Mouse (Mus musculus): ENCODE results near the gene Ptprs. TPM values are rescaled to one million over a fixed set of nuclear protein-coding genes. Genes with fewer than 3 reads are reported as not detected.

Gene Ptprs
- total and polyA plus RNA-seq, 3 experiments = 51.6 to 324 (median 80.9) TPM

- TF ChIP-seq EP300 (IDR thresholded peaks at IDR 0.05; ENCODE audit: low read depth in 1 of 2, low read length in 2 of 2) = peak in 1 of 2 experiments; percentile 12; a peak in 2 of 4 replicates
- peak; percentile 94 for TF ChIP-seq MAZ (IDR thresholded peaks at IDR 0.05; ENCODE audit: low read depth, low read length)
- TF ChIP-seq GABPA (IDR thresholded peaks at IDR 0.05; ENCODE audit: low read depth, low read length) = no peak
- TF ChIP-seq ETS1 (IDR thresholded peaks at IDR 0.05; ENCODE audit: low read depth, low read length) = peak; percentile 71
- peak; percentile 85 for TF ChIP-seq NELFE (IDR thresholded peaks at IDR 0.05; ENCODE audit: low read depth, low read length)
Measured at GRCm38 (mm10) chr17:56507161-56508068, 31.1 kb upstream of the Ptprs start (continued).

- H3K36me3 ChIP-seq (ENCODE audit: control insufficient read depth in 1 of 2, insufficient read depth in 2 of 2, low read length in 2 of 2) = 0 out of 4 replicates have a peak, but pooled peaks cover 0 to 2% of the 10 kb centered on the region in 2 experiments
Measured at GRCm38 (mm10) chr17:56506417-56507065, 30.3 kb upstream of the Ptprs start.

GRCm38 (mm10) chr17:56505401-56505800 is 29.1 kb upstream of the Ptprs start:
- no peak overlapping the region for H3K4me3 ChIP-seq (ENCODE audit: control insufficient read depth in 1 of 2, insufficient read depth in 1 of 2, low read depth in 2 of 2, low read length in 2 of 2)
- TF ChIP-seq TAL1 (IDR thresholded peaks at IDR 0.05; ENCODE audit: low read length) (no peak), CHD1 (IDR thresholded peaks at IDR 0.05; ENCODE audit: low read depth, low read length) (no peak), ZNF384 (IDR thresholded peaks at IDR 0.05; ENCODE audit: low read depth, low read length) (no peak)
- H3K27me3 ChIP-seq (ENCODE audit: control insufficient read depth in 1 of 2, insufficient read depth in 2 of 2, low read length in 2 of 2) = no peaks in the 10 kb centered on the region
- no peaks in the 10 kb centered on the region for H3K9me3 ChIP-seq (replicated peaks; ENCODE audit: insufficient read depth, low read length)
- H3K27ac ChIP-seq (ENCODE audit: control insufficient read depth, low read depth, low read length) = no peak overlapping the region
- H3K4me1 ChIP-seq (ENCODE audit: control insufficient read depth in 1 of 2, insufficient read depth in 2 of 2, low read length in 2 of 2) = peaks cover 0 to 15% of the 10 kb centered on the region in 2 experiments; a peak in 1 of 4 replicates
- H3K36me3 ChIP-seq (ENCODE audit: control insufficient read depth in 1 of 2, insufficient read depth in 2 of 2, low read length in 2 of 2) = 0 out of 4 replicates have a peak, but pooled peaks cover 0 to 2% of the 10 kb centered on the region in 2 experiments
- H3K9ac ChIP-seq (ENCODE audit: control insufficient read depth, low read depth, low read length, poor library complexity, severe bottlenecking) = no peak overlapping the region
- no peak for DNase-seq (ENCODE audit: low read depth, low spot score)
- no peaks in the 10 kb centered on the region; the same call in 1 of the 2 replicates for H3K79me2 ChIP-seq (ENCODE audit: control insufficient read depth, insufficient read depth, low read length, poor library complexity)

More at GRCm38 (mm10) chr17:56506417-56507065, 30.3 kb upstream of the Ptprs start:
- Histone ChIP-seq H3K79me2 (ENCODE audit: control insufficient read depth, insufficient read depth, low read length, poor library complexity) (no peaks in the 10 kb centered on the region; the same call in 1 of the 2 replicates), H3K4me1 (ENCODE audit: control insufficient read depth in 1 of 2, insufficient read depth in 2 of 2, low read length in 2 of 2) (peaks cover 0 to 15% of the 10 kb centered on the region in 2 experiments; a peak in 1 of 4 replicates), H3K27ac (ENCODE audit: control insufficient read depth, low read depth, low read length) (peak overlapping the region; percentile 89), H3K9me3 (replicated peaks; ENCODE audit: insufficient read depth, low read length) (no peaks in the 10 kb centered on the region), H3K27me3 (ENCODE audit: control insufficient read depth in 1 of 2, insufficient read depth in 2 of 2, low read length in 2 of 2) (no peaks in the 10 kb centered on the region), H3K9ac (ENCODE audit: control insufficient read depth, low read depth, low read length, poor library complexity, severe bottlenecking) (peak overlapping the region; percentile 88), H3K4me3 (ENCODE audit: control insufficient read depth in 1 of 2, insufficient read depth in 1 of 2, low read depth in 2 of 2, low read length in 2 of 2) (peak overlapping the region; percentile 70)
- no peak for DNase-seq (ENCODE audit: low read depth, low spot score)
- TF ChIP-seq TAL1 (IDR thresholded peaks at IDR 0.05; ENCODE audit: low read length) = no peak
- no peak for TF ChIP-seq UBTF (IDR thresholded peaks at IDR 0.05; ENCODE audit: borderline replicate concordance, insufficient read depth, low read depth, low read length)
- no peak for TF ChIP-seq ZKSCAN1 (IDR thresholded peaks at IDR 0.05; ENCODE audit: low read depth, low read length)
- TF ChIP-seq KAT2A (conservative IDR thresholded peaks at IDR 0.05; ENCODE audit: low read depth, low read length) = no peak
- no peak for TF ChIP-seq TCF12 (IDR thresholded peaks at IDR 0.05; ENCODE audit: low read depth, low read length)
- no peak for TF ChIP-seq JUND (IDR thresholded peaks at IDR 0.05; ENCODE audit: low read depth, low read length)
- no peak for TF ChIP-seq NRF1 (IDR thresholded peaks at IDR 0.05; ENCODE audit: insufficient read depth, low read depth, low read length, poor library complexity, severe bottlenecking)
- TF ChIP-seq EP300 (IDR thresholded peaks at IDR 0.05; ENCODE audit: low read depth in 1 of 2, low read length in 2 of 2) = no peak
- no peak for TF ChIP-seq CHD2 (IDR thresholded peaks at IDR 0.05; ENCODE audit: low read length)
- TF ChIP-seq HCFC1 (IDR thresholded peaks at IDR 0.05; ENCODE audit: low read depth, low read length) = no peak
- TF ChIP-seq SMC3 (IDR thresholded peaks at IDR 0.05; ENCODE audit: low read depth, low read length) = no peak
- TF ChIP-seq USF2 (IDR thresholded peaks at IDR 0.05; ENCODE audit: borderline replicate concordance in 1 of 2, insufficient read depth in 1 of 2, low read depth in 1 of 2, low read length in 2 of 2) = no peak
- no peak for TF ChIP-seq E2F4 (IDR thresholded peaks at IDR 0.05; ENCODE audit: borderline replicate concordance, low read depth, low read length)
- TF ChIP-seq ZC3H11A (IDR thresholded peaks at IDR 0.05; ENCODE audit: low read depth, low read length) = no peak
- TF ChIP-seq GATA1 (IDR thresholded peaks at IDR 0.05; ENCODE audit: low read depth, low read length) = no peak
- no peak for TF ChIP-seq MXI1 (IDR thresholded peaks at IDR 0.05; ENCODE audit: low read depth, low read length)
- no peak for TF ChIP-seq RAD21 (IDR thresholded peaks at IDR 0.05; ENCODE audit: low read depth, low read length)
